Mouse (Mus musculus) frontal cortex, adult 2 months (tissue): ENCODE data around the gene Itga11. TPM values are rescaled to one million over a fixed set of nuclear protein-coding genes. Genes with fewer than 3 reads are reported as not detected.

Experiments used
- DNase-seq, 2 experiments: peaks; one replicate each; pipeline ENCODE4 v3.0.0; 2022; ENCODE audit warnings: low spot score in 1 of 2; ENCODE audit errors: extremely low spot score in 1 of 2
- polyA plus RNA-seq: library from polyadenylated mRNA; depleted of rRNA; stranded (reverse); fragments of >200 nt; gene quantifications from 2 replicates; pipeline ENCODE4 v1.2.3, GENCODE M21; 2012; rRNA removed

Itga11 gene
- polyA plus RNA-seq: 0.76 and 0.90 TPM in 2 replicates

DNA sequence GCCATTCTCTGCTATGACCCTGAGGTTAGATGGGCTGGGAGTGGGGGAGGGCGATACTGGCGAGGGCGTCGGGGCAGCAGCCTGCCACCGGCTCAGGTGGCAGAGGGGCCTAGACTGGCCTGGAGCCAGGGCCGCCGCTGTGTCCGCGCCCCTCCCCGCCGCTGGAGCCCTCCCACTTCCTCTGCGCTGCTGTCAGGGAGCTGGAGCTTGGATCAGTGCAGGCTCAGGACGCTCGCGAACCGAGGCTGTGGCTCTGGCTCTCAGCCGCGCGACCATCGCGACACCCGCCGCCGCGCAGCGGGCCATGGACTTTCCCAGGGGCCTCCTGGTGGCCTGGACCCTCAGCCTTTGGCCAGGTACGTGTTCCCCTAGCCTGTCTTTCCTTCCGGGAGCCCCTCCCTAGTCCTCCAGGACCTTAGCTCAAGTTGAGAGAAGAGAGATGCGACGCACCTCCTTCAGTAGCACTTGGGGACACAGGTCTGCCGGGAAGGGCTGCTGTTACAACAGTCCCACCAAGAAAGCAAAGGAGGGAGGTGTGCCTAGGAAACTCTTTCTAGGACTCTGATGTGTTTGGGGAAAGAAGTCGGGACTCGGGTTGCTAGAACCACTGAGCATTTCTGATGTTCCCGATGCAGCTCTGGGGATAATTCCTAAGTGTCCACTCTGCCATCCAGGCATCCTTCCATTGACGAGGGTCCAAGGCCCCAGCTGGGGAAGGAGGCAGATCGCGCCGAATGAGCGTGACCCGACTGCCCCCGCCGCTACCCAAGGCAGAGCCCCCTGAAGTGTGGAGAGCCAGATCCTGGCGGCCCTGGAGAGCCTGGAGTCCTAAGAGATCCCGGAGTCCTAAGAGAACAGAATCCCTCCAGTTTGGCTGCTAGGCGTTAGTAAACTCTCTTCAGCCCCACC is at the start of gene Itga11:
Itga11 (plus strand) TSS at position 186 of the 909 bp plus-strand sequence.
- no peak for DNase-seq

DNA sequence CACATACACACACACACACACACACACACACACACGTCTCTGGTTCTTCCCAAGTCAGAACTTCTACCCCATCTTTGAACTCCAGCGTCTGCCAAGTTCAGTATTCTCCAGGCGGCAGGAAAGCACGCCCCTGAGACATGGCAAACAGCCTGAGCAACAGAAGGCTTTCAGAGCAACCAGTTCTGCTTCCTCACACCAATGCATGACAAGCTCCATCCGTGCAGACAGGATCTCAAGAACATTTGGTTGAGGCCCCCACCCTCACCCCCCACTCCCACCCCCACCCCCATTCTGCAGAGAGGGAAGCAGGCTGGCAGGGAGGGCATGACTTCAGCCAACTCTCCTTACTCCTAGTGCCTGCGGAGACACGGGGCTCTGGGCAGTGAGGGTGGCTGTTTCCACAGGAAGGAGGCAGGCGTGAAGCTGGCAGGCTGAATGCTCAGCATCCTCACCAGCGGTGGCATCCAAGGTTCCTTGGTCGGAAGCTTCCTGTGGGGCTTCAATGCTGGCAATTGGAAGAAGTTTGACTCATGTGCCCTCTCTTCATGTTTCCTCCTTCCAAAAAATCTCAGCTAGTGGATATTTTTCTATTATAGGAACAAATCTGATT is 46.9 kb upstream of the Itga11 start:
- DNase-seq: peak; percentile 52 to 68

DNA sequence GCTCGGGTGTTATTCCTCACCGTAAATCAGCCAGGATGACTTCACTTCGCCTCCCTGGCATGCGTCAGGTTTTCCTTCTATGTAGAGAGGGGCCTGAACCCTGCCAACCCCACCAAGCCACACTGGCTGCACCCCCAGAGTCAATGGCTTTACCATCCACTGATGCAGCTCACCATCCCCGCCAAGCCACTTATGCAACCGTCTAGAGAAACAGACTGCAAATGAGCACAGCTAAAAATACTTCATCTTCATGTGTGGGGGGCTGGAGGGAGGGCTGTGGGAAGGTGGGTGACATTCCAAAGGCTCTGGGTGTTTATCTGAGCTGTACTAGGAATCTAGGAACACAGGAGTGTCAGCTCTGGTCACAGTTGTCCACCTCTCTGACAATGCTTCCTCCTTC is 45.2 kb upstream of the Itga11 start:
- peak; percentile 49 to 72 for DNase-seq

DNA sequence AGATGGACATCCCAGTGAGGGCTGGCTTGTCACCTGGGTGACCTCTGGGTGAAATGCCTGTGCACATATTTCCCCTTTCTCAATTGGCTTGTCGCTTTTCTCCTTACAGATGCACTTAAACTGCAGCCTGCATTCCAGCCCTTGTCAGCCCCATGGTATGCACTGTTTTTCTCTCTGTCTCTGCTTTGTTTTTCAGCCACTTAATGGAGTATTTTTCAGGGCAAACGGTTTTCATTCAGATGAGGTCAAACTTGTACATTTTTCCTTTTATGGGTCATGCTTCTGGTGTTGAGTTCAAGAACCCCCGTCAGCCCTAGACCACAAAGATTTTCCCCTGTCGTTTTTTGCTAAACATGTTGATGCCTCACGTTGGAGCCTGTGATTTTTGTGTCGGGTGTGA is 39.6 kb upstream of the Itga11 start:
- no peak for DNase-seq

DNA sequence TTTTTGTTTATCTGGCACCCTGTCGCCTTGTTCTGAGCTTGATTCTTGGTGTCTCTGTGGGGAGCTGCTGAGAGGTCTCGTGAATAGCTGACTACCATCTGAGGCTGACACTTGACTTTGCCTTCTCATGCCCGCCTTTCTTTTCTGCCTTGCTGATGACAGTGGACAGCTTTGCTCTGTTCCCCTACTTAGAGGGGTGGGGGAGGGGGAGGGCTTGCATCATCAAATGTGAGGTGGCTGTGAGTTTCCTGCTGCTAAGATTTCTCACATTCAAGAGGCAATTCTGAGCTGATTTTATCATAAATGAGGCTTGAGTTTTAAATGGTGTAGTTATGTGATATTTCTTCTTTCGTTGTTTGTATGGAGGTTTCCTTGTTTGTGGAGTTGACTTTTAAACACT is 37.9 kb upstream of the Itga11 start:
- no peak for DNase-seq

DNA sequence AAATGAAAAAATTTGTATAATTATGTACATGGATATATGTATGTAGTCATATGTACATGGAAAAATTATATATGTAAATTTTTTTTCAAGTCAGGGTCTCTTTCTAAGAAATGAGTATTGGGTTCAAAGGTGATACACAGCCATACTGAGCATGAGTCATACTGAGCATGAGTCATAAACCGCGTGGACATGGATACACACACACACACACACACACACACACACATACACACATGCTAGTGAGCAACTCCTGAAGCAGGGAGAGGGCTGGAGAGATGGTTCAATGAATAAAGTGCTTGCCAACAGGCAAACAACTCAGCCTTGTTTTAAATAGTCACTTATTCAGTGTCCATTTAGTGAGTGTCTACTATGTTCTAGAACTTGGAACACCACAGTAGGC is 37.4 kb upstream of the Itga11 start:
- DNase-seq: no peak

DNA sequence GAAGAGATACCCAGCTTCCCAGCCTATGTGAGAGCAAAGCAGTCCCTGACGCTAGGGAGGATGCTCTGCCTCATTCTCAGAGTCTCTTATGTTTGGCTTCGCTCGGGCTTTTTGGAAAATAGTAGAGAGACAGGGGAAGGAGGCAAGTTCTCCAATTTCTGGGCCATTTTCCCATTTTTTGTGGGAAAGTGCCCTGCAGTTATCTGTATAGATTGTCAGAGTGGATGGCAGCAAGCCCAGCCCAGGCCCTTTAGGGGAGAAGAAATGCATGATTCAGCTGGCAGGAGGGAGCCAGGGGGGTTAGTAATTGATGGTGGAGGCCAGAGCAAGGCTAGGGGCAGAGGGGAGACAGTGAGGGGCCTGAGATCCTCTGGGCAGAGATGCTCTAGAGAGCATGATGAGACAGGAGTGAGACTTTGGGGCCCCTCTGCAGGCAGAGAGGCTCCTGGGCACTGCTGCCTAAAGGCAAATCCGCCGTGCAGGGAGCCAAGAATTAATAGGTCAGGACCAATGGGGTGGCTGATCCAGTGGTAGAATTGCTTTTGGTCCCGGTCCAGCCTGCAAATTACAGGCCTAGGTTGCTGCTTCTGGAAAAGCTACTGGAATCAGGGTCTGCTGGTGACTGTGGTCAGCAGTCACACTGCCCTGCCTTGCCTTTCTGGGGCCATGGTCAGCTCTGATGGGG is 31.8 kb upstream of the Itga11 start:
- peak in 1 of 2 experiments; percentile 23 for DNase-seq

DNA sequence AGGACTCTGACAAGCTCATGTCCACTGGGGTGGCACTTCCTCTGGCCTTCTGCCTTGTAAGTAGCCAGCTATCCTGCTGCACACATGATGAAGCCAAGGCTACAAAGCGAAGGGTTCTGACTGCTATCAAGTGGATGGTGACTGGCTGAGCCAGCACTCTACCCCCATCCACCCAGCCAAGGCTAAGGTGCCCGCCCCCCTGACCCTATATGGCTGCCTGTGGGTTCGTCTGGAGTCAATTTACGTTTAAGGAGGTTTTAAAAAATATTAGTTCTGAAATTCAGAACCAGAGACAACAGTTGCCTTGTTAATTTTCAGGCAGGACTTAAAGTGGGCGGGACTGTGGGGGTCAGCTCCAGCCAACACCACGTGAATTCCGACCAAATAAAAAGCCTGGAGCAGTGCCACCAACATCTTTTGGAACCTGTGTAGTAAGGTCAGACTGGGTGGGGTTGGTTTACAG is 30.9 kb upstream of the Itga11 start:
- DNase-seq: no peak

DNA sequence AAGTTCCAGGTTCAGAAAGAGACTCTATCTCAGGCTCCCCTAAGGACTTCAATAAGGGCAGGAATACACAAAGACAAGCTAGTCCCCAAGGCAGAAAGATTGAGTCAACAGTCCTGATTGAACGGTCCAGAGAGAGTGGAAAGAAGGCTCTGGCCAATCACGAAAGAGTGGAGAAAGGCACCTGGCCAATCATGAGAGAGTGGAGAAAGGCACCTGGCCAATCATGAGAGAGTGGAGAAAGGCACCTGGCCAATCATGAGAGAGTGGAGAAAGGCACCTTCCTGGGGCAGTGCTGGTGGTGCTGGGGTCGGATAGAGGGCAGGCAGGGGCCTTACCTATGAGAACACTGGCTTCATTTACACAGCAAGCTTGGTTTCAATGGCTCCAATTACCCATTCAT is 28.2 kb upstream of the Itga11 start:
- DNase-seq: no peak

DNA sequence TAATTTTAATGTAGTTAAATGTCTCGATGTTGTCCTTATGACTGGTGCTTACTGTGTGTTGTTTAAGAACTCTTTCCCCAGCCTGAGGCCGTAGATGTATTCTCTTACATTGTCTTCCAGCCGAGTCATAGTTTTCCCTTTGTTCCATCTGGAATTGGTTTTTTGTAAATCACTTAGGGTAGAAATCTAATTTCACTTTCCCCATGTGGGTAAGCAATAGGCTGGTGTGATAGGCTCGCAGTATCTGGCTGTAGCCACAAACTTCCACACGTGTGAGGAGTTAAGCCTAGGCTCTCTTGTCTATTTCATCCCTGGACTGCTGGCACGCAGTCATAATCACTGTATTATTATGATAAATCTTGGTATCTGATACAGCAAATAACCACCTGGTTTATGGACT is 26.9 kb upstream of the Itga11 start:
- no peak for DNase-seq

DNA sequence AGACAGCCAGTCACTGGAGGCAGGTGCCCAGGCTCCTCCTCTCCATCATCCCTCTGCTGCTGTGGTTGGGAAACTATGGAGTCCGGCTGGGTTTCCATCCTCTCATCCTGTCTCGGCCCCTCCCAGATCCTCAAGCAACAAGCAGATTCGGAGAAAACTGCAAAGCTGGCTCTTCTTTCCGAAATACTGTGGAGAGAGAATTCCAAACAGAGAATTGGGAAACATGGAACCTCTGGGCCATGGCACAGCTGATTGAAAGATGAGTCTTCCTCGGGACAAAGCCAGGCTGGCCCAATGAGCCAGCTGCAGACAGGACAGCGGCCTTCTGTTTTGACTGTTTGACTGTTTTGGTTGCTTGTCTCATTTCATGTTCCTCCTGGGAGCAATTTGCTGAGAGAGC is 23.3 kb upstream of the Itga11 start:
- no peak for DNase-seq

DNA sequence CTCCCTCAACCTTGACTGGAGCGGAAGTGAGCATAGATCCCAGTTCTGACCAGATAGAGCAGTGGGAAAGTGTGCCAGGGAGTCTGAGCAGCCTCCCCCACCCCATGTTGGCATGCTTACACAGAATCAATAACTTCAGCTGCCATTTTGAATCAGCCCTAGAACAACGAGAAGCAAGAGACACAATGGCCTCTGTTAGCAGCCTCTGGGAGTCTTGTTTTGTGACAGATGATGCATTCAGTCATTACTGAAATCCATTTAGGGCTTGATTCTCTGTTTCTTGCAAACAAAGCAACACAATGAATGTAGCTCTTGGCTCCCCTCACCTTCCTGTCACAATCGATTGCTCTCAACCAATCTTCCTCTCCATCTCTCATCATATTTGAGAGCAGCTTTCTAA is 19.6 kb upstream of the Itga11 start:
- DNase-seq: no peak

DNA sequence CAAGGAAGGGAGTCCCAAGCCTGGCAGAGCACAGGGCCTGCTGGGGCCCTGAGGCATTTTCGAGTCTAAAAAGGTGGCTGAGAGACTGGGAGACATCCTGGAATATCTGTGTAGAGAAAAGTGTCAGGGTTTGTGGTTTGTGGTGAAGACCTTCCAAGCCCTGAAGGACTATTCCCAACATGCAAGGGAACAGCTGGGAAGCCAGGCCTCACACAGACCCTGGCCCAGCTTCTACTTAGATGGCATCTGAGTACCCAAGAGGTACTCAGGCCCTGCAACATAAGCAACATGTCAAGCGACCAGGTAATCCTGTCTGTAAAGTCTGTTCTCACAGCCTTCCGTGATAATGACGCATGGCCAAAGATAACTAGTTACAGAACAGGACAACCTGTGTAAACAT is 18.6 kb upstream of the Itga11 start:
- DNase-seq: no peak

DNA sequence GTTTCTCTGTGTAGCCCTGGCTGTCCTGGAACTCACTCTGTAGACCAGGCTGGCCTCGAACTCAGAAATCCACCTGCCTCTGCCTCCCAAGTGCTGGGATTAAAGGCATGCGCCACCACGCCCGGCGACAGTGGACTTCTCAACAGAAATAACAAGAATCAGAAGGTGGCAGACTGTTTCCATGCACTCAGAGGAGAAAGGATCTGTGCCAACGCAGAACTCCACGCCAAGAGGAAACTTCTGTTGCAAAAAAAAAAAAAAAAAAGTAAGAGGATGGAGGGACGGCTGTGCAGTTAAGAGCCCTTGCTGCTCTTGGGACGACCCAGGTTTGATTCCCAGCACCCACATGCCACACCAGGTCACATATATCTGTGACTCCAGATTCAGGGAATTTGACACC is 16.7 kb upstream of the Itga11 start:
- DNase-seq: peak in 1 of 2 experiments; percentile 38

DNA sequence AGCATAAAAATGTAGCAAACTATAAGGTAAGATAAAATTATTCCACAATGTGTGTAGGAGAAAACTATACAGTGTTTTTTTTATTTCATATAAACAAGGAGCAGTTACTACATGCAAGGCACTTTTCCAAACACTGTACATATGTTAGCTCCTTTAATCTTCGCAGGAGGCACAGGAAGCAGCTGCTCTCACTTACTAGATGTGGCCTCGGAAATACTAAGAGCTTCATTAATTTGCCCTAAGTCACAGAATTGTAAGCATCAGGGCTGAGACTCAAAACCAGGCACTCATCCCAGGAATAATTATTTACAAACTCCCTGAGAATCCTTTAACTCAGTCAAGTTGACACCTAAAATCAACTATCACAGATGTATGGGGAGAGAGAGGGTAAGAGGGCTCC is 14.2 kb upstream of the Itga11 start:
- DNase-seq: no peak

DNA sequence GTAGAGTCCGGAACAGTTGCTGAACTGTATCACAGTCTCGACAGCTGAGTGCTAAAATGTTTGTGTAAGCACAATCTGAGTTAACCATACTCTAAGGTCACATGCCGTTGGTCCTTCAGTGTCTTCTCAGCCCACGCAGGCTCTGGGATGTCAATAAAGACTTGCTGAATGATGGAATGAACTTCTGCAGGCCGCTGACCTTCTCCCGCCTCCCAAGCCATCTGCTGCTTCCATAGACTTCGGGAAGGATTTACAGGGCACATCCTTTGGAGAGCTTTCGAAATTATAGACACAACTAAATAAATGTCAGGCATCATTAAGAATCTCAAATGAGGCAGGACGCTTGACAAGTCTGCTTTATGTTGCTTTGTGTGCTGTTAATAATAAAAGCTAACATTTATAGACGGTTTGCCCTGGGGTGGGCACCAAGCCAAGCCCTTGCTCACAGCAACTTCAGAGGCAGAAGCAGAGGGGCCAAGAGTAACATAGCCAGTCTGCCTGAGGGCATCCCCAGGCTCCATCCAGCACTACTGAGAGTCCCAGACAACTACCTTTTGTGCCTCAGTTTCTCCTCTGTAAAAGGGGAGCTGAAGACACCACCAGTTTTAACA is 13.4 kb upstream of the Itga11 start:
- no peak for DNase-seq

DNA sequence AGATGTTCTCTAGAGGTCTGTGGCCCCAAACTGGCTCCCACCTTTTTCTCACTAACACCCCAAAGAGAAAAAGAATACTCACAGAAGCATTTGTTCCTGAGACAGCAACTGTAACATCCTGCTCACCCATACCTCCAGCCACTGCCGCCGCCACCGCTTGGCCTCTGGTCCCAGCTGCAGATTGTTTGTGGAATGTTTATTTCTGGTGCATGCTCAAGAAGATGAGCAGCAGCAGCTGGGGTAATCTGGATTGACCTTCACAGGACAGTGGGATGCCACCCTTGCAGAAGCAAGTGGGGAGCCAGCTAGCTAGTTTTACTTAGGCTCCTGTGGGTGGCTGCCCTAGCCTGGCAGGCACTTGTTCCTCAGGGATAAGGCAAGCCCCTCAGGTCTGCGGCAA is 11.7 kb upstream of the Itga11 start:
- DNase-seq: no peak

DNA sequence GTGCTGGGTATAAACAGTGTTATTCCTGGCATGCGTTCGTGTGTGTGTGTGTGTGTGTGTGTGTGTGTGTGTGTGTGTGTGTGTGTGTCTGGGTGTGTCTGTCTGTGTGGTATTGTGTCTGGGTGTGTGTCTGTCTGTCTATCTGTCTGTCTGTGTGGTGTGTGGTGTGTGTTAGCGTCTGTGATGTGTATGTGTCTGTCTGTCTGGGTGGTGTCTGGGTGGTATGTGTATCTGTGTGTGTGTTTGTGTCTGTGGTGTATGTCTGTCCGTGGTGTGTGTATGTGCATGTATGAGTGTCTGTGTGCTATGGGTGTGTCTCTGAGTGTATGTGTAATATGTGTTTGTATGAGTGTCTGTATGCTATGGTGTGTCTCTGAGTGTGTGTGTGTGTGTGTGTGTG is 9.1 kb upstream of the Itga11 start:
- no peak for DNase-seq

DNA sequence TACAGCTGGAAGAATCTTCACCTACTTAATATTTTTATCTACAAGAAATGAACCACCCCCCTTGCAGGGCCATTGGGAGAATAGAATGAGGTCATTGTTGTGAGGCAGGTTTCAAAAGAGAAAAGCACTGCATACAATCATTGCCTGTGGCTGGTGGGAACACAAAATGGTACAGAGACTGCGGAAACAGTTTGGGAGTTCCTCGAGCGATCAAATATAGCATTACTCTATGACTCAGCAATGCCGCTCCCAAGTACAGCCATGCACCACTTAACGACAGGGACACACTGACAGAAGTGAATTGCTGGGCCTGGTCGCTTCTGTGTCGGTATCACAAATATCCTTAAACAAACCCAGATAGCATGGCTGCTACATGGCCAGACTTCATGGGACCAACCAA is 4.4 kb upstream of the Itga11 start:
- DNase-seq: peak in 1 of 2 experiments; percentile 62

DNA sequence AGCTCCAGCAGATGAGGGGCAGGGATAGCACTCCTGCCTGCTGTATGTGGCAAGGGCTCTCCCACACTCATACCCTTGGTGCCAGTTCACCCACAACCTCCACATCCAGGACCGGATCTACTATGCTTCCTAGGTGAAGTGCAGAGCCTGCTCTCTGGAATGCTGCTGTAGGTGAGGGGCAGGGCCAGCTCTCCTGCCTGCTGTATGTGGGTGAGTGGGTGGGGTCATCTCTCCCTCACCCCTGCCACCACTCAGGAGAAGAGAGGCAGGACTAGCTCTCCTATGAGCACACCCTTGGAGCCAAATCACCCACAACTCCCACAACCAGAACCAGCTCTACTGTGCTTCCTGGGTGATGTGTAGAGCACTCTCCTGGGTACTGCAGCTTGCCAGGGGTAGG is 2.5 kb upstream of the Itga11 start:
- no peak for DNase-seq

DNA sequence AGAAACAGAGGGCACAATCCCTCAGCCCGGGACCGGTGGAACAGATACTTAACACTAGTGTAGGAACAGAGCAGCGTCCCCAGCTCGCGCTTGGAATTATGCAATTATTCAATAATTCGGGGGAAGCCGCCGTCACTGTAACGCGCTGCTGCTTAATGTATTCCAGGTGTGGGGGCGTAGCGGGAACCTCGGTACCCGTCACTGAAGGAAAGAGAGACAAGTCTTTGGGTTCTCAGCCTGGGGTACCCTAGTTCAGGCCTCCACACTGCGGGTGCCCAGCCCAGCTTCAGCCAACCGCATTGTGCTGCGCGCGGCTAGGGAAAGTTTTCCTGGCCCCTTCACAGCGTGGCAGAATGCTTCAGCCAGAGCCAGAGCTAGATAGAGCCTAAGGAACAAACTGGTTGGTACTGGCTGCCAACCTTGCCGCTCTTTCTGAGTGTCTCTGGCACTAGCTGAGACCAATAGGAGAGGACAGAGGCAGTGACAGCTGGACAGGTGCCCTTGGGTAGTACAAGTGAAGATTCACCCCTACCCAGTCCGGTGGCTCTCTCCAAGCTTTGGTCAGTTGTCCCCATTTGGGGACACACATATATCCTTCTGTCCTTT is 1.0 kb downstream of the Itga11 start:
- peak; percentile 7 to 67 for DNase-seq
